Mouse (Mus musculus) heart, embryonic 13.5 days (tissue): ENCODE measurements around the gene BC025920. TPM values are rescaled to one million over a fixed set of nuclear protein-coding genes. Genes with fewer than 3 reads are reported as not detected.

Experiments
- ATAC-seq: fragments of 200-750 bp; cut with Nextera tagmentation; 2 replicates; pipeline ENCODE4 v1.8.0; 2017; ENCODE audit warnings: moderate TSS enrichment; ENCODE audit not compliant: insufficient number of reproducible peaks, low FRiP score, low TSS enrichment; ENCODE audit errors: extremely low read depth
- H3K27ac ChIP-seq: fragments of 300-500 bp; sonication (generic); replicated peaks from 2 replicates; pipeline ENCODE4 v1.5.1; 2015; ENCODE audit warnings: moderate library complexity, mild to moderate bottlenecking, inconsistent platforms
- H3K27me3 ChIP-seq: fragments of 300-500 bp; sonication (generic); replicated peaks from 2 replicates; pipeline ENCODE4 v1.6.1; 2015; ENCODE audit warnings: mild to moderate bottlenecking, inconsistent platforms
- H3K36me3 ChIP-seq: fragments of 300-500 bp; sonication (generic); 2 replicates; pipeline ENCODE4 v1.6.1; 2015; ENCODE audit warnings: mild to moderate bottlenecking, inconsistent platforms
- H3K4me1 ChIP-seq: fragments of 300-500 bp; sonication (generic); 2 replicates; pipeline ENCODE4 v1.6.1; 2015; ENCODE audit warnings: inconsistent platforms
- H3K4me2 ChIP-seq: fragments of 300-500 bp; sonication (generic); 2 replicates; pipeline ENCODE4 v1.6.1; 2015; ENCODE audit warnings: inconsistent platforms, mild to moderate bottlenecking, moderate library complexity
- H3K4me3 ChIP-seq: fragments of 300-500 bp; sonication (generic); 2 replicates; pipeline ENCODE4 v1.5.1; 2015; ENCODE audit warnings: moderate library complexity, mild to moderate bottlenecking, inconsistent platforms
- H3K9ac ChIP-seq: fragments of 300-500 bp; sonication (generic); 2 replicates; pipeline ENCODE4 v1.6.1; 2015; ENCODE audit warnings: inconsistent platforms, mild to moderate bottlenecking, moderate library complexity
- H3K9me3 ChIP-seq: fragments of 300-500 bp; sonication (generic); 2 replicates; pipeline ENCODE4 v1.6.1; 2016; ENCODE audit warnings: inconsistent platforms
- WGBS: fragments of 180-500 bp; shearing (Covaris S2); methylation state at CpG from one replicate; pipeline ENCODE4 v1.1.7; 2015; ENCODE audit warnings: mixed read lengths; 5-methylcytosine and 5-hydroxymethylcytosine counted together
- polyA plus RNA-seq: library from polyadenylated mRNA; unstranded; fragments of >200 nt; fragmentation: Nextera tagmentation; extraction: Ambion mirVana; gene quantifications from 2 replicates; pipeline ENCODE4 v1.2.1, GENCODE M21; 2015

The BC025920 gene
- polyA plus RNA-seq = 0.44 and 0.64 TPM in 2 replicates

DNA sequence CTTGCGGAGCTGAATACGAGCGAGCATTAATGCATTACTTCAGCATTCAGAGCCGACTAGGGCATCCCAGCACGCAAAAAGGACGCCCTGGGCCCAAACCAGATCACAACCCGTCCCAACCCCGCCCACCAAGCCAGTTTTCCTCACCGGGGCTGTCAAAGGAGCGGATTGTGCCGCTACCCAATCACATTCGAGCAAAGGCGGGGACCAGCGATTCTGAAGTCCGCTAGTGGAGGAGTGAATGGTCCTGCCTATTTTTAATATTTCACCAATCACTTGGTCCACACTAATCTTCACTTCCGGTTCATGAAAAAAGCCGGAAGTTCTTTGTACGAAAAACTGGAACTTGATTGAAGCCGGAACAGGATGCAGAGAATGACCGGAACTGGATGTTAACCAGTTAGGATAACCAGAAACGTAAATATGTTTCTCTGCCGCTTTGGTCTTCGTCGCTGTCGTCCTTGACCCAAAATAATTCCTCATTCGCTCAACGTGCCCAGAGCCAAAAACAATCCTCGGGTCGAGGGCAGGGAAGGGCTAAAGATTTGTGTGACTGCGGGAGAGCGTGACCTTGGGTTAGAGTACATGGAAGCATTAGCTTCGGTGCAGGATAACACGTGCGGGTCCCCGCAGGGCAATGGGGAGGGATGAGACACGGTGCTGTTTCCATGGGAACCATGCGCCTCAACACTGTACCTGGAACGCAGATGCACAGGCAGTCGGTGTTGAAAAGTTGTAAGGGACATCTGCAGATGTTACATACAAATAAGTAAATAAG, at the start of gene BC025920:
Gene BC025920, plus strand, starts transcription at position 297 of the 778 bp plus-strand sequence.
- peak within 1 kb of the TSS; percentile 97 for H3K27ac ChIP-seq
- ATAC-seq = peak; percentile 79
- H3K9me3 ChIP-seq = peaks cover 5% of the 10 kb centered on the region; the same call in 1 of the 2 replicates
- H3K9ac ChIP-seq = peak within 1 kb of the TSS; percentile 79
- H3K27me3 ChIP-seq = 0 out of 2 replicates have a peak, but pooled peaks cover 3% of the 10 kb centered on the region
- H3K36me3 ChIP-seq = peaks cover 16% of the 10 kb centered on the region
- peaks cover 33% of the 10 kb centered on the region for H3K4me1 ChIP-seq
- WGBS = under 1% methylated on average over 39 of the region's 39 CpGs
- peak within 1 kb of the TSS; percentile 72 for H3K4me2 ChIP-seq
- peak within 1 kb of the TSS; percentile 58 for H3K4me3 ChIP-seq

DNA sequence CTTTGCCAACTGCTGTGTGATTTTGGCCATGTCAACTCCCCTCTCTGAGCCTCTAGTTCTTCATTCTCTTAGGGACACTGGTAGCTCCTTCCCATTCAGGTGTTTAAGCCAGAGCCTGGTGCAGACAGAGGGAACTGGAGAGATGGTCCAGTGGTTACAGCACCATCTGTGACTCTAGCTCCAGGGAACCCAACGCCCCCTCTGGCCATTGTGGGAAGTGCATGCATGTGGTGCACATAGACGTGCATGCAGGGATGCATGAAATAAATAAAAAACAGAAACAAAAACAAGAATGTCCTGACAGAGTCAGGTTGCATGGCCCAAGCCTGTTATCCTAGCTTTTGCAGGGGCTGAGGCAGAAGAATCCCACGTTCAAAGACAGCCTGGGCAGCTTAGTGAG, 49.8 kb upstream of the BC025920 start:
- peaks cover 19% of the 10 kb centered on the region for H3K4me1 ChIP-seq
- H3K9me3 ChIP-seq = no peaks in the 10 kb centered on the region
- WGBS = 68% methylated on average over 3 of the region's 3 CpGs
- no peak overlapping the region for H3K9ac ChIP-seq
- H3K4me2 ChIP-seq = no peak overlapping the region
- no peak overlapping the region for H3K4me3 ChIP-seq
- no peak for ATAC-seq
- H3K27me3 ChIP-seq = no peaks in the 10 kb centered on the region
- H3K36me3 ChIP-seq = peaks cover 3% of the 10 kb centered on the region
- H3K27ac ChIP-seq = no peak overlapping the region

DNA sequence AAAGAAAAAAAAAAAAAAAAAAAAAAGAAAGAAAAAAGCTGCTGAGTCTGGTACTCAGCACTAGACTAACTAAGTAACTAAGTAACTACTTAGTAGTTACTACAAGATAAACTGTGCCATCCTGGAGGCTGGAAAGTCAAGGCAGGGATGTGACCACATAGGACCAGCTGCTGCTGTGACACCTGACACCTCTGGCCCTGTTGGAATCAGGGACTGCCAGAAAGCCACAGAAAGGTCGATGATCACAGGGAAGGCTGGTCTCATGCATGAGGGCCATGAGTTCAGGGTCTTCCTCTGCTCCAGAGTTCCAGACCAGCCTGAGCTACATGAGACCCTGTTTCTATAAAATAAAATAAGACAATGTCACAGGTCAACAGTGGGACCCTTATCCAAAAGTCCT, 48.6 kb upstream of the BC025920 start:
- H3K9me3 ChIP-seq = no peaks in the 10 kb centered on the region
- H3K4me3 ChIP-seq = no peak overlapping the region
- ATAC-seq = no peak
- H3K27ac ChIP-seq = no peak overlapping the region
- H3K27me3 ChIP-seq = no peaks in the 10 kb centered on the region
- WGBS = 27% methylated on average over 1 of the region's 1 CpGs
- no peak overlapping the region for H3K9ac ChIP-seq
- peaks cover 25% of the 10 kb centered on the region for H3K4me1 ChIP-seq
- peaks cover 15% of the 10 kb centered on the region for H3K36me3 ChIP-seq
- no peak overlapping the region for H3K4me2 ChIP-seq

DNA sequence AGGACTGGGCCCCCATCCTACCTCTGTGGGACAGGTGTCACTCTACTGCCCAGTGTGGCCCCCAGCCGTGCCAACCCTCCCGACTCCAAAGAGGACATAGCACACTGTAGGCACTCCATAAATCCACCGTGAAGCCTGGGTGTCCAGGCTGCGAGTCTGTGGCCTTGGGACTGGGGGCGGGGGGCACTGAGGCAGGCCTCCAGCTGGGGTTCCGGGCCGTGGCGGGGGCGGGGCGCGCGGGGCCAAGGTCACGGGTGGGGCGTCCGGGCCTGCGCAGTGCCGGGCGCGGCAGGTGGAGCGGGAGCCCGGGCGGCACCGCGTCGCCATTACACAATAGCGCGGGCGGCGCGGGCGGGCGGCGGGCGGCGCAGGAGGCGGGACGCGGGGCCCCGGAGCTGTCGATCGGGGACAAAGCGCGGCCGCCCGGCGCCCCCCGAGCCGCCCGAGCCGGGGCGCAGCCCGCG, 46.9 kb upstream of the BC025920 start, which contains the start of gene Aes:
Gene Aes, plus strand, starts transcription at position 326 of the 464 bp plus-strand sequence.
- no peaks in the 10 kb centered on the region for H3K27me3 ChIP-seq
- H3K4me1 ChIP-seq = peaks cover 42% of the 10 kb centered on the region
- WGBS = under 1% methylated on average over 33 of the region's 53 CpGs
- no peaks in the 10 kb centered on the region for H3K9me3 ChIP-seq
- peak within 1 kb of the TSS; percentile 93 for H3K4me2 ChIP-seq
- peak within 1 kb of the TSS; percentile 100 for H3K9ac ChIP-seq
- H3K36me3 ChIP-seq = peaks cover 30% of the 10 kb centered on the region
- H3K27ac ChIP-seq = peak within 1 kb of the TSS; percentile 97
- ATAC-seq = peak; percentile 61
- H3K4me3 ChIP-seq = peak within 1 kb of the TSS; percentile 97

DNA sequence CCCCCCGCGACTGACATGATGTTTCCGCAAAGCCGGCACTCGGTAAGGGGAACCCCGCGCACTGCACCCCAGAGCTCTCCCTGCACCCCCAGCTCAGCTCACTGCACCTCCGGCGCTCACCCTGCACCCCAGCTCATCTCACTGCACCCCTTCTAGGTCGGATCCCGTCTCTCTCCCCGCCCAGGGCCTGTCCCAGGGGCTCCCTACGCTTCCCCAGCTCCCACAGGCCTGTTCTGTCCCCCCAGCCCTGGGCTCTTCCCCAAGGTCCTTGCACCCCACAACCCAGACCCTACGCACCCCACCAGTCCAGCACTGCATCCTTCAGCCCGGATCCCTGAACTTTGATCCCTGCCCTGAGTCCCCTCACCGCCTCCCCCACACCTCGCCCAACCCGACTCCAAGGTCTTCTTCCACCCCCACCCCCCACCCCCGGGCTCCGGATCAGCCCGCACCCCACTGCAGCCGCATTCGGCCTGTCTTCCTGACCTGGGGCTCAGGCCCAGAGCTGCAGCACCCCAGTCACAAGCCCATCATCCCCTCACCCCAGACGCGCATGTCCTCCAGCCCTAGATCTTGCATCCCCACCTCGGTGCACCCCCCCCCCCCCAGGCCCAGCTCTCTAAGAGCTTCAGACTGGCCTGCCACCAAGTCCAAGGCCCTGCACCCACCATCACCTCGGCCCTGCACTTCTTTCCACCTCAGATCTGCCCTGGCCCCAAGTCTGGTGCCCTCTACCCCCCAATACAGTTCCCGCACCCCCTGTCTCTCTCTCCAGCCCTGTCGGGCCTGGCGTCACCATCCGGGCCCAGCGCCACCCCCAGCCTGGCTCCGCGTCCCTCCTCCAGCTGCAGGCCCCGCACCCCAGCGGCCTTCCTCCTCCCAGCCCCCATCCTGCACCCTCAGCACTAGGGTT, 46.2 kb upstream of the BC025920 start:
- H3K4me2 ChIP-seq = peak overlapping the region; percentile 93
- H3K4me3 ChIP-seq = peak overlapping the region; percentile 97
- H3K36me3 ChIP-seq = peaks cover 37% of the 10 kb centered on the region
- ATAC-seq = 0 out of 2 replicates have a peak, but pooled peaks have one; percentile 5
- no peaks in the 10 kb centered on the region for H3K27me3 ChIP-seq
- peak overlapping the region; percentile 97 for H3K27ac ChIP-seq
- peak overlapping the region; percentile 100 for H3K9ac ChIP-seq
- H3K4me1 ChIP-seq = peaks cover 48% of the 10 kb centered on the region
- 1% methylated on average over 35 of the region's 36 CpGs for WGBS
- no peaks in the 10 kb centered on the region for H3K9me3 ChIP-seq

DNA sequence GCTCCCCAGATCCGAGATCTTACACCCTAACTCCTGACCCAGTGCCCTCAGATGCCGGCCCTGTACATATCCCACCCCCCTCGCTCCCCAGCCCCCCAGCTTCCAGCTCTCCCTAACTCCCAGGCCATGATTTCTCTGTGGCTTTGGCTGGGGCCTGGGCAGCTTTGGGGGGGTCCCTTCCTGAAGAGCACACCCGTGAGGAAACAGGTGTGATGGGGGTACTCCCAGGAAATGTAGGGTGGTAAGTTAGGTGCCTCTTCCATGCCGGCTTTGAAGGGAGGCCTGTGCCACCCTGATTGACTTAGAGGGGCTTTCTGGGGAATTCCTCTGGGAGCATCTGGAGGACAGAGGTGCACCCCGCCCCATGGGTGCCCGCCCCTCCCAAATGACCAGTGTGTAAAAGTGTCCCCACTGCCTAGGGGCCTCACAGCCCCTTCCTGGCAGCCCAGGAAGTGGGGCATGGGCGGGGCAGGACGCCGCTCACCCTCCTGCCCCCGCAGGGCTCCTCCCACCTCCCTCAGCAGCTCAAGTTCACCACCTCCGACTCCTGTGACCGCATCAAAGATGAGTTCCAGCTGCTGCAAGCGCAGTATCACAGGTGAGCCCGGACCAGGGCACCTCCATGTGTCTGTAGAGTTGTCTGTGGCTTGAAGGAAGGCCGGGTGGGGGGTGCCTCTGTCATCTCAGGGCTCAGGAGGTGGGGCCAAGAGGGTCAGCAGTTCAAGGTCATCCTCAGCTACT, 45.2 kb upstream of the BC025920 start:
- Histone ChIP-seq H3K4me3 (peak overlapping the region; percentile 97), H3K4me1 (peaks cover 54% of the 10 kb centered on the region), H3K9me3 (no peaks in the 10 kb centered on the region), H3K4me2 (peak overlapping the region; percentile 93), H3K27ac (peak overlapping the region; percentile 97), H3K27me3 (no peaks in the 10 kb centered on the region), H3K9ac (peak overlapping the region; percentile 100), H3K36me3 (peaks cover 47% of the 10 kb centered on the region)
- 8% methylated on average over 16 of the region's 16 CpGs for WGBS
- ATAC-seq = no peak

DNA sequence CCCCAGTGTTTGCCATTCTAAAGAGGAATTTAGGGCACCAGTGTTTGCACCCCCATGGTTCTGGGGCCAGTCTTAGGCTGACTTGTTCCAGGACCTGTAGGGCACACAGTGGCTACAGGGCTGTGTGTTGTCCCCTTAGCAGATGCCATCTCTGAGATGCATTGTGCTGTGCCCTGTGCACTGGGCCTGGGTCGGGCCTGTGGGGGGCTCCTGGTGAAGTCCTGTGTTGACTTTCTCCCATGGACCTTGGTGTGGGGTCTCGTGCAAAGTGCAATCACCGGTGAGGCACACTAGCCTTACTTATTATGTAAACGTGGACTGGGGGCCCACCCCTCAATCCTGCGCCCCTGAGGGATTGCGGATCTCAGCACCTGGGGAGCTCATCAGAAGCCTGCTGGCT, 43.7 kb upstream of the BC025920 start:
- ATAC-seq = no peak
- Histone ChIP-seq H3K4me1 (peaks cover 54% of the 10 kb centered on the region), H3K9ac (peak overlapping the region; percentile 78), H3K9me3 (no peaks in the 10 kb centered on the region), H3K4me2 (peak overlapping the region; percentile 22; the same call in 1 of the 2 replicates), H3K4me3 (peak overlapping the region; percentile 4; the same call in 1 of the 2 replicates), H3K27me3 (no peaks in the 10 kb centered on the region), H3K36me3 (peaks cover 61% of the 10 kb centered on the region), H3K27ac (no peak overlapping the region)
- 77% methylated on average over 6 of the region's 6 CpGs for WGBS

DNA sequence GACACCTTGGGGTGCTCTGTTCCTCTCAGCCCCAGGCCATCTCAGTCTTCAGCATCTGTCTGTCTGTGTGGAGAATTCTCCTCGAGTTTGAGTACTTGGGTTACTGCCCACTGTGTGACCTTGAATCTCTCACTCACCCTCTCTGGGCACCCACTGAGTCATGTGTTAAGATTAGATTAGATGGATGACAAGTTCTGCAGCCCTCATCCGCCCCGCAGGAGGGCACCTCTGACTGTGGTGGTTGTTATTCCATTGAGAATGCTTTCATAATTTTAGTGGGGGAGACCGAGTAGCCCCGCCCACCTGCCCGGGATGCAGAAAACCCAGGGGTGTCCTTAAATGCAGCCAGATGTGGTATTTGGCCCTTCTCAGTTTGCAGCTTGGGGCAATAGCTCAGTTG, 42.6 kb upstream of the BC025920 start:
- Histone ChIP-seq H3K4me1 (peaks cover 65% of the 10 kb centered on the region), H3K4me3 (peak overlapping the region; percentile 47), H3K9me3 (no peaks in the 10 kb centered on the region), H3K9ac (peak overlapping the region; percentile 78), H3K4me2 (peak overlapping the region; percentile 63), H3K36me3 (peaks cover 61% of the 10 kb centered on the region), H3K27me3 (no peaks in the 10 kb centered on the region), H3K27ac (peak overlapping the region; percentile 71)
- 32% methylated on average over 6 of the region's 6 CpGs for WGBS
- no peak for ATAC-seq

DNA sequence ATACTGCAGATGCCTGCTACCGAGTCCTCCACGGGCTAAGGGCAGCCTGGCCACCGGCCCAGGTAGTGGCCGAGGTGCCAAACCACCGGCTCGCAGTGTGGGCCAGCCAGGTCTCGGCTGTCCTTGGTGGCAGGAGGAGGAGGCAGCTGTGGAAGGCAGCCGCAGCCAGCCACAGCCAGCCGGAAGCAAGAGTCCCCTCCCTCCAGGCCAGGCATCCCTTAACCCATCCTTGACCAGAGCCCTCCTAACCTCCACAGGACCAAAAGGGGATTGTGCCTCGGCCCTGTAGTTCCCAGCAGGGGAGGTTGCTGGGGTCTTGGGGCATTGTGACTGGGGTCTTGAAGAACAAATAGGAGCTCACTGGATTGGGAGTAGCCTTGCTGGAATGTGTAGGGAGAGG, 41.9 kb upstream of the BC025920 start:
- H3K9ac ChIP-seq = peak overlapping the region; percentile 78
- H3K4me1 ChIP-seq = peaks cover 67% of the 10 kb centered on the region
- peak overlapping the region; percentile 63 for H3K4me2 ChIP-seq
- H3K4me3 ChIP-seq = peak overlapping the region; percentile 47
- H3K9me3 ChIP-seq = no peaks in the 10 kb centered on the region
- no peaks in the 10 kb centered on the region for H3K27me3 ChIP-seq
- 0 out of 2 replicates have a peak, but pooled peaks have one; percentile 1 for ATAC-seq
- peak overlapping the region; percentile 71 for H3K27ac ChIP-seq
- H3K36me3 ChIP-seq = peaks cover 61% of the 10 kb centered on the region
- WGBS = 4% methylated on average over 10 of the region's 10 CpGs

DNA sequence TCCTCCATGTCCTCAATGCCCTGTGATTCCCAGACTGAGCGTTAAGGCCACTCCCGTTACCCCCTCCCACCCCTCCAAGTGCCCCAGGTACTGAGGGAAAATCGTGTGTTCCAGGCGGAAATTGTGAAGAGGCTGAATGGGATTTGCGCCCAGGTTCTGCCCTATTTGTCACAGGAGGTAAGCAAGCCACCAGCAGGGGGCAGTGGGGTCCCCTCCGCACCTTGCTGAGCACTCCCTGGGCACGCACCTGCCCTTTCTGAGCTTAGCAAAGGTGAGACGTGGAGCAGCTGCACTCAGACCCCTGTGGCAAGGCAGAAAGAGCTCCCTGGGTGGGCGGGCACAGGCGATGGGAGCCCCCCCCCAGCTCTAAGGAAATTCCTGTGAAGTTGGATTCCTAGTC, 41.3 kb upstream of the BC025920 start:
- peaks cover 72% of the 10 kb centered on the region for H3K4me1 ChIP-seq
- peak overlapping the region; percentile 71 for H3K27ac ChIP-seq
- no peak overlapping the region for H3K4me3 ChIP-seq
- no peaks in the 10 kb centered on the region for H3K9me3 ChIP-seq
- H3K4me2 ChIP-seq = peak overlapping the region; percentile 63; the same call in 1 of the 2 replicates
- peak overlapping the region; percentile 78 for H3K9ac ChIP-seq
- no peaks in the 10 kb centered on the region for H3K27me3 ChIP-seq
- WGBS = 30% methylated on average over 10 of the region's 10 CpGs
- ATAC-seq = no peak
- peaks cover 61% of the 10 kb centered on the region for H3K36me3 ChIP-seq
